Mouse (Mus musculus) kidney, adult 2 months (tissue): ENCODE results near the gene Pwwp2a.

Experiments used
- CTCF ChIP-seq: fragments of 200-500 bp; conservative IDR thresholded peaks from 2 replicates; pipeline ENCODE4 v1.5.1; 2011; ENCODE audit warnings: low read depth, mild to moderate bottlenecking, control low read depth, low read length, moderate library complexity, mixed read lengths; ENCODE audit not compliant: insufficient read depth, insufficient read length
- POLR2A ChIP-seq: fragments of 200-500 bp; IDR thresholded peaks from one replicate; pipeline ENCODE4 v1.6.1; 2011; ENCODE audit warnings: low read depth, low read length, control low read depth

DNA sequence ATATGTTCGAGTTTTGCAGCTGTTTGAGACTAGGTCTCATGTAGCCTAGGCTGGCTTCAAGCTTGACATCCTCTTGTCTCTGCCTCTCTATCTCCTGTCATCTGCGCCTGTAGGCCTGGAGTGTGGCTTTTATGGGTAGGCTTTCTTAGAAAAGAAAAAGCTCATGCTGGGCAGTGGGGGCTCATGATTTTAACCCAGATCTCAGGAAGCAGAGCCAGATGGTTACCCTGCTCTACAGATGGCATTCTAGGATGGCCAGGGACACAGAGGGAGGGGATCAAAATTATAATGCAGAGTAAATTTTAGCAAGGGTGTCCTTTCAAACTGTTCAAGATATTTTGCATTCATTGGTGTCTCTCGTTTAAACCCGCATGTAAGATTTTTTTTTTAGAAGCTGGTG lies 30.4 kb downstream of the Pwwp2a start:
- TF ChIP-seq CTCF (no peak), POLR2A (no peak)
